Mouse (Mus musculus) small intestine, adult 2 months (tissue): ENCODE results near the gene Psmc3ip. TPM values are rescaled to one million over a fixed set of nuclear protein-coding genes. Genes with fewer than 3 reads are reported as not detected.
"Not testable (repeated sequence)": the region's sequence is repeated elsewhere in the genome, so short reads cannot be mapped to it uniquely, and the experiment has no call there.

Experiments
- H3K27ac ChIP-seq: fragments of 200-500 bp; 2 replicates; pipeline ENCODE4 v1.5.1; 2012; ENCODE audit warnings: low read depth, low read length, control low read depth, inconsistent platforms; ENCODE audit not compliant: insufficient read depth
- H3K27me3 ChIP-seq: fragments of 200-500 bp; 2 replicates; pipeline ENCODE4 v1.6.1; 2012; ENCODE audit warnings: mild to moderate bottlenecking, moderate library complexity, low read length, inconsistent platforms; ENCODE audit not compliant: control insufficient read depth, insufficient read depth
- H3K36me3 ChIP-seq: fragments of 200-500 bp; 2 replicates; pipeline ENCODE4 v1.6.1; 2012; ENCODE audit warnings: mild to moderate bottlenecking, low read length, control low read depth, inconsistent platforms; ENCODE audit not compliant: control insufficient read depth, insufficient read depth
- H3K4me1 ChIP-seq: fragments of 200-500 bp; 2 replicates; pipeline ENCODE4 v1.6.1; 2012; ENCODE audit warnings: low read length, inconsistent platforms, mixed read lengths; ENCODE audit not compliant: control insufficient read depth, insufficient read depth, insufficient read length
- H3K4me3 ChIP-seq: fragments of 200-500 bp; 2 replicates; pipeline ENCODE4 v1.5.1; 2012; ENCODE audit warnings: low read depth, mild to moderate bottlenecking, control low read depth, inconsistent platforms, low read length, moderate library complexity
- CTCF ChIP-seq: fragments of 200-500 bp; IDR thresholded peaks from 2 replicates; pipeline ENCODE4 v1.5.1; 2012; ENCODE audit warnings: low read depth, mild to moderate bottlenecking, control low read depth, inconsistent platforms, low read length, moderate library complexity, mixed read lengths; ENCODE audit not compliant: insufficient replicate concordance, insufficient read length; ENCODE audit errors: extremely low read depth
- POLR2A ChIP-seq: fragments of 200-500 bp; IDR thresholded peaks from 2 replicates; pipeline ENCODE4 v1.6.1; 2012; ENCODE audit warnings: low read depth, mild to moderate bottlenecking, control low read depth, inconsistent platforms, low read length, moderate library complexity
- WGBS: fragments of 180-500 bp; shearing (Covaris S2); methylation state at CpG from one replicate; pipeline ENCODE4 v1.1.7; 2018; 5-methylcytosine and 5-hydroxymethylcytosine counted together
- polyA plus RNA-seq: library from polyadenylated mRNA; depleted of rRNA; stranded (reverse); fragments of >200 nt; gene quantifications from 2 replicates; pipeline ENCODE4 v1.2.3, GENCODE M21; 2012

Gene Psmc3ip
- polyA plus RNA-seq, 1 experiment = 0.46 TPM

GRCm38 (mm10) chr11:101127075-101127474, 31.8 kb upstream of the Psmc3ip start:
- TF ChIP-seq CTCF (peak; percentile 12; the same call in 1 of the 2 replicates), POLR2A (no peak)
- WGBS = 100% methylated on average over 1 of the region's 1 CpGs

DNA sequence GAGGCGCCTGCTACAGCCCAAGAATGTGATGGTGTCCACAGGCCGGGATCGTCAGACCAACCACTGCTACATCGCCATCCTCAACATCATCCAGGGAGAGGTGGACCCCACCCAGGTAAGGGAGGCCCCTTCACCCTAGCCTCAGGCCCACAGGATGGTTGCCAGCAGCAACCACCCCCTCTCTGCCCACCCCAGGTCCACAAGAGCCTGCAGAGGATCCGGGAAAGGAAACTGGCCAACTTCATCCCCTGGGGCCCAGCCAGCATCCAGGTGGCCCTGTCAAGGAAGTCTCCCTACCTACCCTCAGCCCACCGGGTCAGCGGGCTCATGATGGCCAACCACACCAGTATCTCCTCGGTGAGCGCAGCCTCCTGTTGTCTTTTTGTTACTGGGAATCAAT, 29.8 kb upstream of the Psmc3ip start:
- not testable (repeated sequence) for H3K27ac ChIP-seq, H3K4me1 ChIP-seq, H3K27me3 ChIP-seq, H3K4me3 ChIP-seq
- WGBS = 95% methylated on average over 9 of the region's 9 CpGs
- H3K36me3 ChIP-seq = peaks cover 12% of the 10 kb centered on the region

More at GRCm38 (mm10) chr11:101127075-101127474, 31.8 kb upstream of the Psmc3ip start:
- Histone ChIP-seq H3K36me3 (peaks cover 12% of the 10 kb centered on the region), H3K4me1 (peaks cover 6% of the 10 kb centered on the region), H3K27me3 (no peaks in the 10 kb centered on the region), H3K4me3 (no peak overlapping the region), H3K27ac (no peak overlapping the region)

GRCm38 (mm10) chr11:101124494-101124893, 29.3 kb upstream of the Psmc3ip start:
- not testable (repeated sequence) for H3K27ac ChIP-seq, H3K27me3 ChIP-seq, H3K4me3 ChIP-seq, H3K4me1 ChIP-seq
- peaks cover 12% of the 10 kb centered on the region for H3K36me3 ChIP-seq
- WGBS = 95% methylated on average over 8 of the region's 8 CpGs

DNA sequence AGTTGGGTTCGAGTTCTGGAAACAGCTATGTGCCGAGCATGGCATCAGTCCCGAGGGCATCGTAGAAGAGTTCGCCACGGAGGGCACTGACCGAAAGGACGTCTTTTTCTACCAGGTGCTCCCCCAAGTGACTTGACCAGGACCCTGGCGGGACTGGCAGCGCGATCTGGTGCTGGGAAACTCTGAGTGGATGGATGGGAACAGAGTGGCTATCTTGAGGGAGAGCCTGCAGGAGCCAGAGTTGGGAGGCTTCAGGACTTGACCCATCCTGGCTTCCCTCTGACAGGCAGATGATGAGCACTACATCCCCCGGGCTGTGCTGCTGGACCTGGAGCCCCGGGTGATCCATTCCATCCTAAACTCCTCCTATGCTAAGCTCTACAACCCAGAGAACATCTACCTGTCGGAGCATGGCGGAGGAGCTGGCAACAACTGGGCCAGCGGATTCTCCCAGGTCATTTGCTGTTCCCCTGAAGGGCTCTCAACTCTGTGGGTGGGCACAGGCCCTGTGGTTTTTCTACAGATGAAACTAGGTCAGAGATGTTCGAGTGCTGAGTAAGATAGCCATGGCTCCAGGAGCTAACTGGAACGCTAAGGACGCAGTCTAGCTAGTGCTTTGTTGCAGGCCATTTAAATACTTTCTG, 25.4 kb upstream of the Psmc3ip start:
- H3K27ac ChIP-seq = peak overlapping the region; percentile 37; the same call in 1 of the 2 replicates
- TF ChIP-seq CTCF = no peak
- TF ChIP-seq POLR2A = no peak
- WGBS = 16% methylated on average over 19 of the region's 19 CpGs

GRCm38 (mm10) chr11:101119761-101120544, 24.7 kb upstream of the Psmc3ip start, which contains the start of the genes Retreg3 and Tubg1:
TSS of gene Retreg3 (minus strand) at chr11:101119893.
TSS of gene Tubg1 (plus strand) at chr11:101119938.
- peaks cover 6% of the 10 kb centered on the region for H3K36me3 ChIP-seq
- under 1% methylated on average over 61 of the region's 61 CpGs for WGBS

More for the DNA sequence above, 25.4 kb upstream of the Psmc3ip start:
- Histone ChIP-seq H3K4me3 (peak overlapping the region; percentile 74), H3K27me3 (no peaks in the 10 kb centered on the region), H3K4me1 (peaks cover 11% of the 10 kb centered on the region), H3K36me3 (peaks cover 9% of the 10 kb centered on the region)

DNA sequence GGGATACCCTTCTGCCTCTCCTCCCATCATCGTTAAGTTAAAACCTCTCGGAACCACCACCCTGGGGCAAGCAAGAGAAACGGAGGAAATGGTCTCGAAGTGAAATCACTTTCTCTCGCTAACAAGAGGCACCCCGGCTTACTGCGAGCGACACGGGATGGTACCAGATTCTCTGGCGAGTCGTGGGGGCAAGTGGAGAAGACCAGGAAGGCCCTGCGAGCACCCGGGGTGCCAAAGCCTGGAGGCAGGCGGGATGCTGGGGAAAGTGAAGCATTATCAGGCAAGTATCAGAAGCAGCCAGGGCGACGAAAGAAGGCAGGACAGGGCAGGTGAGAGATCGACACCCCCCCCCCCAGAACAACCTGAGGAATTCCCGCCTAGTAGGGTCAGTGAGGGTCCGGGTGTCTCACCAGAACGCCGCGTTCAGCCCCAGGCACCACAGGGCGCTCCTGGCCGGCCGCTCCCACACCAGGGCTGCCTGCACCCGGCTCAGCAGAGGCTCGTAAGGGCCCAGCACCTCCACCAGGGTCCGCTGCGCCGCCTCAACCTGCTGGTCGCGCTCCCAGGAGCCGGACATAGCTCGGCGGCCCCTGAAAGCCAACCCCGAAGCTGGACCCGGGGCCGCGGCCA, 24.0 kb upstream of the Psmc3ip start:
- peaks cover 13% of the 10 kb centered on the region for H3K4me1 ChIP-seq
- H3K4me3 ChIP-seq = peak overlapping the region; percentile 88
- H3K36me3 ChIP-seq = peaks cover 6% of the 10 kb centered on the region
- TF ChIP-seq POLR2A (no peak), CTCF (no peak)
- H3K27ac ChIP-seq = peak overlapping the region; percentile 47
- no peaks in the 10 kb centered on the region for H3K27me3 ChIP-seq
- WGBS = under 1% methylated on average over 39 of the region's 39 CpGs

More at GRCm38 (mm10) chr11:101119761-101120544, 24.7 kb upstream of the Psmc3ip start, which contains the start of the genes Retreg3 and Tubg1:
- Histone ChIP-seq H3K27me3 (no peaks in the 10 kb centered on the region), H3K4me1 (peaks cover 13% of the 10 kb centered on the region), H3K27ac (peak within 1 kb of the TSS; percentile 47), H3K4me3 (peak within 1 kb of the TSS; percentile 88)
- TF ChIP-seq POLR2A = peak; percentile 76; the same call in 1 of the 2 replicates
- TF ChIP-seq CTCF = no peak

- Histone ChIP-seq H3K27ac (no peak overlapping the region), H3K27me3 (no peaks in the 10 kb centered on the region), H3K4me3 (peak overlapping the region; percentile 21), H3K4me1 (peaks cover 13% of the 10 kb centered on the region), H3K36me3 (peaks cover 4% of the 10 kb centered on the region)
- TF ChIP-seq CTCF (no peak), POLR2A (no peak)
- 12% methylated on average over 4 of the region's 4 CpGs for WGBS
Measured at GRCm38 (mm10) chr11:101118105-101118504, 22.9 kb upstream of the Psmc3ip start.
